Mouse (Mus musculus) limb, embryonic 11.5 days (tissue): ENCODE results near the gene Vps45. TPM values are rescaled to one million over a fixed set of nuclear protein-coding genes. Genes with fewer than 3 reads are reported as not detected.
"Not testable (repeated sequence)": the region's sequence is repeated elsewhere in the genome, so short reads cannot be mapped to it uniquely, and the experiment has no call there.

ENCODE experiments used
- ATAC-seq: fragments of 200-750 bp; cut with Nextera tagmentation; 2 replicates; pipeline ENCODE4 v1.8.0; 2017; ENCODE audit warnings: low read depth; ENCODE audit not compliant: insufficient number of reproducible peaks, low FRiP score, low TSS enrichment
- DNase-seq: peaks from one replicate; pipeline ENCODE4 v3.0.0-alpha.2; 2015; ENCODE audit warnings: low spot score
- H3K27ac ChIP-seq: fragments of 300-500 bp; sonication (generic); replicated peaks from 2 replicates; pipeline ENCODE4 v1.5.1; 2014; ENCODE audit warnings: low read depth, mild to moderate bottlenecking, low read length
- H3K27me3 ChIP-seq: fragments of 300-500 bp; sonication (generic); 2 replicates; pipeline ENCODE4 v1.6.1; 2014; ENCODE audit warnings: mild to moderate bottlenecking, low read length, mixed read lengths; ENCODE audit not compliant: control insufficient read depth, insufficient read depth
- H3K36me3 ChIP-seq: fragments of 300-500 bp; sonication (generic); 2 replicates; pipeline ENCODE4 v1.6.1; 2014; ENCODE audit warnings: mild to moderate bottlenecking, low read length, moderate library complexity, mixed read lengths; ENCODE audit not compliant: control insufficient read depth, insufficient read depth
- H3K4me1 ChIP-seq: fragments of 300-500 bp; sonication (generic); 2 replicates; pipeline ENCODE4 v1.6.1; 2014; ENCODE audit warnings: low read length, mixed read lengths; ENCODE audit not compliant: control insufficient read depth, insufficient read depth
- H3K4me2 ChIP-seq: fragments of 300-500 bp; sonication (generic); 2 replicates; pipeline ENCODE4 v1.6.1; 2014; ENCODE audit warnings: low read depth, mild to moderate bottlenecking, moderate library complexity; ENCODE audit not compliant: severe bottlenecking
- H3K4me3 ChIP-seq: fragments of 300-500 bp; sonication (generic); 2 replicates; pipeline ENCODE4 v1.5.1; 2014; ENCODE audit warnings: low read depth, low read length
- H3K9ac ChIP-seq: fragments of 300-500 bp; sonication (generic); 2 replicates; pipeline ENCODE4 v1.6.1; 2014; ENCODE audit warnings: mild to moderate bottlenecking, low read length
- H3K9me3 ChIP-seq: fragments of 300-500 bp; sonication (generic); 2 replicates; pipeline ENCODE4 v1.6.1; 2016; ENCODE audit warnings: low read length; ENCODE audit not compliant: control insufficient read depth
- WGBS: fragments of 180-500 bp; shearing (Covaris S2); extraction: QIAGEN DNeasy Blood & Tissue Kit; methylation state at CpG from one replicate; pipeline ENCODE4 v1.1.7; 2014; 5-methylcytosine and 5-hydroxymethylcytosine counted together
- polyA plus RNA-seq: library from polyadenylated mRNA; unstranded; fragments of >200 nt; fragmentation: Nextera tagmentation; extraction: Ambion mirVana; gene quantifications from 2 replicates; pipeline ENCODE4 v1.2.1, GENCODE M21; 2014

Vps45 gene
- polyA plus RNA-seq, 1 experiment from 2014 or later, result 19.5 TPM

GRCm38 (mm10) chr3:96055294-96055693 lies 3.0 kb downstream of the Vps45 start:
- no peak overlapping the region for H3K9ac ChIP-seq
- no peak overlapping the region for H3K4me3 ChIP-seq
- H3K27ac ChIP-seq, result no peak overlapping the region
- no peak for ATAC-seq
- H3K27me3 ChIP-seq, result no peaks in the 10 kb centered on the region
- H3K9me3 ChIP-seq, result no peaks in the 10 kb centered on the region
- no peak overlapping the region for H3K4me2 ChIP-seq
- 90% methylated on average over 6 of the region's 6 CpGs for WGBS
- 0 out of 2 replicates have a peak, but pooled peaks cover 2% of the 10 kb centered on the region for H3K4me1 ChIP-seq
- DNase-seq, result no peak
- no peaks in the 10 kb centered on the region; the same call in 1 of the 2 replicates for H3K36me3 ChIP-seq

GRCm38 (mm10) chr3:96051839-96052238 lies 6.4 kb downstream of the Vps45 start:
- Histone ChIP-seq H3K4me2 (no peak overlapping the region), H3K4me1 (no peaks in the 10 kb centered on the region), H3K36me3 (no peaks in the 10 kb centered on the region; the same call in 1 of the 2 replicates), H3K9me3 (no peaks in the 10 kb centered on the region), H3K9ac (no peak overlapping the region), H3K4me3 (no peak overlapping the region), H3K27ac (no peak overlapping the region), H3K27me3 (no peaks in the 10 kb centered on the region)
- DNase-seq (no peak), ATAC-seq (no peak)
- 59% methylated on average over 2 of the region's 2 CpGs for WGBS

- WGBS, result 77% methylated on average over 4 of the region's 4 CpGs
- DNase-seq, result no peak
- Histone ChIP-seq H3K27ac (no peak overlapping the region), H3K9ac (no peak overlapping the region), H3K27me3 (no peaks in the 10 kb centered on the region), H3K4me2 (no peak overlapping the region), H3K4me1 (no peaks in the 10 kb centered on the region), H3K4me3 (no peak overlapping the region), H3K9me3 (no peaks in the 10 kb centered on the region), H3K36me3 (no peaks in the 10 kb centered on the region; the same call in 1 of the 2 replicates)
- no peak for ATAC-seq
Observed at GRCm38 (mm10) chr3:96051186-96051585, 7.1 kb downstream of the Vps45 start.

- ATAC-seq, result no peak
Observed at GRCm38 (mm10) chr3:96050779-96051178, 7.5 kb downstream of the Vps45 start.

GRCm38 (mm10) chr3:96044559-96044958 lies 13.7 kb downstream of the Vps45 start:
- not testable (repeated sequence) for ATAC-seq, H3K9me3 ChIP-seq
- 86% methylated on average over 3 of the region's 3 CpGs for WGBS

More at GRCm38 (mm10) chr3:96050779-96051178, 7.5 kb downstream of the Vps45 start:
- Histone ChIP-seq H3K4me2 (no peak overlapping the region), H3K27ac (no peak overlapping the region), H3K4me3 (no peak overlapping the region), H3K27me3 (no peaks in the 10 kb centered on the region), H3K36me3 (no peaks in the 10 kb centered on the region), H3K9ac (no peak overlapping the region), H3K4me1 (no peaks in the 10 kb centered on the region), H3K9me3 (no peaks in the 10 kb centered on the region)
- no peak for DNase-seq
- 81% methylated on average over 7 of the region's 7 CpGs for WGBS

GRCm38 (mm10) chr3:96043104-96043503 lies 15.2 kb downstream of the Vps45 start:
- Histone ChIP-seq H3K4me2 (no peak overlapping the region), H3K27ac (no peak overlapping the region), H3K4me3 (no peak overlapping the region), H3K27me3 (no peaks in the 10 kb centered on the region), H3K9ac (no peak overlapping the region), H3K9me3 (no peaks in the 10 kb centered on the region), H3K4me1 (no peaks in the 10 kb centered on the region), H3K36me3 (peaks cover 4% of the 10 kb centered on the region; the same call in 1 of the 2 replicates)
- DNase-seq (no peak), ATAC-seq (no peak)
- WGBS, result 91% methylated on average over 1 of the region's 1 CpGs

More at GRCm38 (mm10) chr3:96044559-96044958, 13.7 kb downstream of the Vps45 start:
- not testable (repeated sequence) for H3K4me2 ChIP-seq, H3K4me3 ChIP-seq, H3K27ac ChIP-seq, H3K27me3 ChIP-seq, DNase-seq, H3K36me3 ChIP-seq, H3K4me1 ChIP-seq, H3K9ac ChIP-seq

GRCm38 (mm10) chr3:96041079-96041478 lies 17.2 kb downstream of the Vps45 start:
- no peaks in the 10 kb centered on the region for H3K27me3 ChIP-seq
- H3K4me3 ChIP-seq, result no peak overlapping the region
- no peak overlapping the region for H3K9ac ChIP-seq
- ATAC-seq, result no peak
- H3K36me3 ChIP-seq, result peaks cover 4% of the 10 kb centered on the region; the same call in 1 of the 2 replicates
- no peaks in the 10 kb centered on the region for H3K9me3 ChIP-seq
- DNase-seq, result no peak
- H3K27ac ChIP-seq, result no peak overlapping the region
- 90% methylated on average over 6 of the region's 6 CpGs for WGBS
- H3K4me1 ChIP-seq, result no peaks in the 10 kb centered on the region
- H3K4me2 ChIP-seq, result no peak overlapping the region

- H3K4me2 ChIP-seq, result no peak overlapping the region
- peaks cover 4% of the 10 kb centered on the region; the same call in 1 of the 2 replicates for H3K36me3 ChIP-seq
- no peak overlapping the region for H3K4me3 ChIP-seq
- ATAC-seq (no peak), DNase-seq (no peak)
- H3K9ac ChIP-seq, result no peak overlapping the region
- H3K4me1 ChIP-seq, result no peaks in the 10 kb centered on the region
- H3K27ac ChIP-seq, result no peak overlapping the region
- no peaks in the 10 kb centered on the region for H3K9me3 ChIP-seq
- no peaks in the 10 kb centered on the region for H3K27me3 ChIP-seq
- 92% methylated on average over 2 of the region's 2 CpGs for WGBS
Observed at GRCm38 (mm10) chr3:96040663-96041006, 17.6 kb downstream of the Vps45 start.
